Mouse (Mus musculus): Measurements from ENCODE around the gene Cenpb. TPM values are rescaled to one million over a fixed set of nuclear protein-coding genes. Genes with fewer than 3 reads are reported as not detected.

Cenpb gene
- polyA plus RNA-seq, 1 experiment, result not detected

GRCm38 (mm10) chr2:131174700-131175099 is 5.2 kb downstream of the Cenpb start:
- peak overlapping the region; percentile 52 for H3K4me3 ChIP-seq (ENCODE audit: insufficient read depth, low read depth, low read length)
- H3K27ac ChIP-seq (ENCODE audit: insufficient read depth, low read depth, low read length), result no peak overlapping the region
- TF ChIP-seq POLR2A (IDR thresholded peaks at IDR 0.05; ENCODE audit: insufficient read depth, low read depth, low read length), result no peak
- no peak for TF ChIP-seq CTCF (IDR thresholded peaks at IDR 0.05; ENCODE audit: insufficient read depth, low read depth, low read length)
- H3K4me1 ChIP-seq (ENCODE audit: control insufficient read depth, insufficient read depth, low read length), result peaks cover 40% of the 10 kb centered on the region
- 5% methylated on average over 11 of the region's 11 CpGs for WGBS

GRCm38 (mm10) chr2:131172322-131172721 is 7.5 kb downstream of the Cenpb start:
- no peak for TF ChIP-seq CTCF (IDR thresholded peaks at IDR 0.05; ENCODE audit: insufficient read depth, low read depth, low read length)
- TF ChIP-seq POLR2A (IDR thresholded peaks at IDR 0.05; ENCODE audit: insufficient read depth, low read depth, low read length), result no peak
- WGBS, result 79% methylated on average over 9 of the region's 9 CpGs
- Histone ChIP-seq H3K4me1 (ENCODE audit: control insufficient read depth, insufficient read depth, low read length) (peaks cover 21% of the 10 kb centered on the region), H3K4me3 (ENCODE audit: insufficient read depth, low read depth, low read length) (no peak overlapping the region), H3K27ac (ENCODE audit: insufficient read depth, low read depth, low read length) (no peak overlapping the region)

GRCm38 (mm10) chr2:131171401-131172104 is 8.3 kb downstream of the Cenpb start:
- WGBS, result 36% methylated on average over 43 of the region's 43 CpGs
- TF ChIP-seq CTCF (IDR thresholded peaks at IDR 0.05; ENCODE audit: insufficient read depth, low read depth, low read length), result no peak
- no peak for TF ChIP-seq POLR2A (IDR thresholded peaks at IDR 0.05; ENCODE audit: insufficient read depth, low read depth, low read length)
- peaks cover 13% of the 10 kb centered on the region for H3K4me1 ChIP-seq (ENCODE audit: control insufficient read depth, insufficient read depth, low read length)
- peak overlapping the region; percentile 25; the same call in 1 of the 2 replicates for H3K4me3 ChIP-seq (ENCODE audit: insufficient read depth, low read depth, low read length)
- H3K27ac ChIP-seq (ENCODE audit: insufficient read depth, low read depth, low read length), result no peak overlapping the region

- TF ChIP-seq POLR2A (IDR thresholded peaks at IDR 0.05; ENCODE audit: insufficient read depth, low read depth, low read length) (no peak), CTCF (IDR thresholded peaks at IDR 0.05; ENCODE audit: insufficient read depth, low read depth, low read length) (no peak)
- no peak overlapping the region for H3K4me3 ChIP-seq (ENCODE audit: insufficient read depth, low read depth, low read length)
- 49% methylated on average over 9 of the region's 9 CpGs for WGBS
- peaks cover 11% of the 10 kb centered on the region for H3K4me1 ChIP-seq (ENCODE audit: control insufficient read depth, insufficient read depth, low read length)
- H3K27ac ChIP-seq (ENCODE audit: insufficient read depth, low read depth, low read length), result no peak overlapping the region
Observed at GRCm38 (mm10) chr2:131170936-131171335, 8.9 kb downstream of the Cenpb start.

GRCm38 (mm10) chr2:131168914-131169313 is 11.0 kb downstream of the Cenpb start:
- no peak for TF ChIP-seq CTCF (IDR thresholded peaks at IDR 0.05; ENCODE audit: insufficient read depth, low read depth, low read length)
- WGBS, result 72% methylated on average over 1 of the region's 1 CpGs
- no peak overlapping the region for H3K4me3 ChIP-seq (ENCODE audit: insufficient read depth, low read depth, low read length)
- no peak overlapping the region for H3K27ac ChIP-seq (ENCODE audit: insufficient read depth, low read depth, low read length)
- peaks cover 11% of the 10 kb centered on the region for H3K4me1 ChIP-seq (ENCODE audit: control insufficient read depth, insufficient read depth, low read length)

GRCm38 (mm10) chr2:131167984-131168383 is 11.9 kb downstream of the Cenpb start:
- no peak overlapping the region for H3K4me3 ChIP-seq (ENCODE audit: insufficient read depth, low read depth, low read length)
- 81% methylated on average over 6 of the region's 6 CpGs for whole genome bisulfite sequencing

GRCm38 (mm10) chr2:131166172-131166571 is 13.7 kb downstream of the Cenpb start:
- TF ChIP-seq POLR2A (IDR thresholded peaks at IDR 0.05; ENCODE audit: insufficient read depth, low read depth, low read length), result no peak
- TF ChIP-seq CTCF (IDR thresholded peaks at IDR 0.05; ENCODE audit: insufficient read depth, low read depth, low read length), result no peak
- H3K4me1 ChIP-seq (ENCODE audit: control insufficient read depth, insufficient read depth, low read length), result peaks cover 5% of the 10 kb centered on the region
- H3K27ac ChIP-seq (ENCODE audit: insufficient read depth, low read depth, low read length), result no peak overlapping the region
- 91% methylated on average over 2 of the region's 2 CpGs for WGBS
- no peak overlapping the region for H3K4me3 ChIP-seq (ENCODE audit: insufficient read depth, low read depth, low read length)

More at GRCm38 (mm10) chr2:131167984-131168383, 11.9 kb downstream of the Cenpb start:
- no peak for TF ChIP-seq POLR2A (IDR thresholded peaks at IDR 0.05; ENCODE audit: insufficient read depth, low read depth, low read length)
- no peak for TF ChIP-seq CTCF (IDR thresholded peaks at IDR 0.05; ENCODE audit: insufficient read depth, low read depth, low read length)
- Histone ChIP-seq H3K27ac (ENCODE audit: insufficient read depth, low read depth, low read length) (no peak overlapping the region), H3K4me1 (ENCODE audit: control insufficient read depth, insufficient read depth, low read length) (peaks cover 11% of the 10 kb centered on the region)

GRCm38 (mm10) chr2:131163924-131164323 is 15.9 kb downstream of the Cenpb start:
- Histone ChIP-seq H3K4me3 (ENCODE audit: insufficient read depth, low read depth, low read length) (no peak overlapping the region), H3K4me1 (ENCODE audit: control insufficient read depth, insufficient read depth, low read length) (peaks cover 3% of the 10 kb centered on the region), H3K27ac (ENCODE audit: insufficient read depth, low read depth, low read length) (no peak overlapping the region)
- 89% methylated on average over 7 of the region's 7 CpGs for WGBS
- TF ChIP-seq CTCF (IDR thresholded peaks at IDR 0.05; ENCODE audit: insufficient read depth, low read depth, low read length), result no peak
- TF ChIP-seq POLR2A (IDR thresholded peaks at IDR 0.05; ENCODE audit: insufficient read depth, low read depth, low read length), result no peak

GRCm38 (mm10) chr2:131160671-131161111 is 19.2 kb downstream of the Cenpb start:
- WGBS, result under 1% methylated on average over 17 of the region's 17 CpGs
- TF ChIP-seq CTCF (IDR thresholded peaks at IDR 0.05; ENCODE audit: insufficient read depth, low read depth, low read length) (no peak), POLR2A (IDR thresholded peaks at IDR 0.05; ENCODE audit: insufficient read depth, low read depth, low read length) (no peak)
- peak overlapping the region; percentile 76 for H3K27ac ChIP-seq (ENCODE audit: insufficient read depth, low read depth, low read length)
- H3K4me3 ChIP-seq (ENCODE audit: insufficient read depth, low read depth, low read length), result peak overlapping the region; percentile 61
- H3K4me1 ChIP-seq (ENCODE audit: control insufficient read depth, insufficient read depth, low read length), result peaks cover 9% of the 10 kb centered on the region
